In genomic region chr9:27109533-27110514, GRCm38 (mm10) we compare ENCODE assay signal across 8 mouse cellular contexts. TPM values are rescaled to one million over a fixed set of nuclear protein-coding genes. Genes with fewer than 3 reads are reported as not detected.
DNase-seq lines count a peak whose midpoint lies in the region; ATAC-seq and TF ChIP-seq lines count a peak whose summit lies in the region.

No protein-coding gene starts in this region.

- no peaks in the 10 kb centered on the region for H3K27me3 ChIP-seq in embryonic facial prominence, embryonic 13.5 days
- no peaks in the 10 kb centered on the region for H3K27me3 ChIP-seq in heart, embryonic 14.5 days (ENCODE audit: control insufficient read depth, insufficient read depth, low read length)

- no peak for TF ChIP-seq CTCF in left cerebral cortex, adult 2 months (IDR thresholded peaks at IDR 0.05)

- peaks cover 4% of the 10 kb centered on the region for H3K36me3 ChIP-seq in embryonic facial prominence, embryonic 13.5 days
- H3K36me3 ChIP-seq in heart, embryonic 14.5 days (ENCODE audit: control insufficient read depth, insufficient read depth, low read length), result peaks cover 11% of the 10 kb centered on the region

- H3K4me1 ChIP-seq in embryonic facial prominence, embryonic 13.5 days, result peaks cover 16% of the 10 kb centered on the region
- peaks cover 15 to 36% of the 10 kb centered on the region in 2 experiments for H3K4me1 ChIP-seq in heart, embryonic 14.5 days (ENCODE audit: control insufficient read depth in 2 of 2, insufficient read depth in 2 of 2, low read length in 2 of 2)

- H3K9me3 ChIP-seq in embryonic facial prominence, embryonic 13.5 days, result no peaks in the 10 kb centered on the region
- H3K9me3 ChIP-seq in heart, embryonic 14.5 days (ENCODE audit: control insufficient read depth, low read length), result no peaks in the 10 kb centered on the region

- WGBS in embryonic facial prominence, embryonic 13.5 days, result 69% methylated on average over 22 of the region's 22 CpGs
- 46% methylated on average over 22 of the region's 22 CpGs for WGBS in heart, embryonic 14.5 days

- DNase-seq in ovary, adult 18-20 months (ENCODE audit: low spot score), result peak; percentile 30
- DNase-seq in ovary, postnatal 10 days (ENCODE audit: low spot score), result no peak
- peak; percentile 51 to 65 for DNase-seq in left cerebral cortex, adult 2 months (ENCODE audit: extremely low spot score in 1 of 2, low spot score in 2 of 2)
- DNase-seq in lung, postnatal 36 days, result peak; percentile 75
- no peak for DNase-seq in thymus, adult 18-20 months
- DNase-seq in thymus, postnatal 14 days, result no peak

- no peak overlapping the region for H3K4me3 ChIP-seq in embryonic facial prominence, embryonic 13.5 days
- H3K4me3 ChIP-seq in heart, embryonic 14.5 days (ENCODE audit: control insufficient read depth in 1 of 2, insufficient read depth in 1 of 2, low read depth in 1 of 2, low read length in 2 of 2), result no peak overlapping the region
- no peak overlapping the region for H3K4me3 ChIP-seq in left cerebral cortex, adult 2 months

- ATAC-seq in embryonic facial prominence, embryonic 13.5 days (ENCODE audit: insufficient number of reproducible peaks, insufficient read depth, low FRiP score, low TSS enrichment, low read depth), result no peak
- peak; percentile 81 for ATAC-seq in heart, embryonic 14.5 days (ENCODE audit: insufficient number of reproducible peaks, insufficient read depth, low FRiP score, low read depth)

- peak overlapping the region; percentile 51 for H3K27ac ChIP-seq in embryonic facial prominence, embryonic 13.5 days
- H3K27ac ChIP-seq in heart, embryonic 14.5 days (replicated peaks in 1 of 2; ENCODE audit: control insufficient read depth in 1 of 2, insufficient read depth in 1 of 2, low read depth in 2 of 2, low read length in 2 of 2), result peak overlapping the region; percentile 66 to 88
- H3K27ac ChIP-seq in left cerebral cortex, adult 2 months, result peak overlapping the region; percentile 89

- intact Hi-C loops in left cerebral cortex, adult 2 months (cut with DNase I), result loop anchor here (1.0 to 5.0 kb wide), 2 partner anchors 69 to 192 kb away; no protein-coding TSS in a partner anchor

- H3K9ac ChIP-seq in embryonic facial prominence, embryonic 13.5 days, result no peak overlapping the region
- peak overlapping the region; percentile 3; the same call in 1 of the 2 replicates for H3K9ac ChIP-seq in heart, embryonic 14.5 days (ENCODE audit: low read length)

- H3K4me2 ChIP-seq in embryonic facial prominence, embryonic 13.5 days, result no peak overlapping the region
- H3K4me2 ChIP-seq in heart, embryonic 14.5 days (ENCODE audit: low read length), result peak overlapping the region; percentile 34

RNA-seq across cellular contexts. Expression of gene Jam3, which starts 45.4 kb away (rescaled TPM):
- 94.7 and 97.8 TPM in 2 replicates for polyA plus RNA-seq in embryonic facial prominence, embryonic 13.5 days (2015; fragmentation: Nextera tagmentation; extraction: Ambion mirVana)
- polyA plus RNA-seq in heart, embryonic 14.5 days (2014; fragmentation: Nextera tagmentation; extraction: Ambion mirVana), result 38.8 and 40.9 TPM in 2 replicates
- 10 to 100 TPM; 32.6 TPM for total RNA-seq in left cerebral cortex, adult 2 months (2021)

Comparison
In these comparisons a context has a peak if more than half of its experiments do, and no peak if none do; other contexts are left out.
1. DNase-seq: peak in ovary, adult 18-20 months (single experiment), left cerebral cortex, adult 2 months (2 of 2) and lung, postnatal 36 days (single experiment); none in ovary, postnatal 10 days (single experiment), thymus, adult 18-20 months (0 of 2) and thymus, postnatal 14 days (single experiment).
2. Peak in every context shown above with its lines, with median percentiles within 50 percentile points of each other: H3K27ac ChIP-seq.